Mouse (Mus musculus) embryonic facial prominence, embryonic 15.5 days (tissue): ENCODE measurements at regions not wholly inside any gene's neighbourhood (a gene's known extent, or its start where the extent isn't known, plus 50 kb on each side); places are given as distances from the start of the nearest gene placed in this dataset.

ENCODE experiments used
- ATAC-seq: fragments of 200-750 bp; cut with Nextera tagmentation; 2 replicates; pipeline ENCODE4 v1.8.0; 2017; ENCODE audit warnings: low read depth, moderate TSS enrichment; ENCODE audit not compliant: insufficient number of reproducible peaks, low FRiP score, low TSS enrichment
- H3K27ac ChIP-seq: fragments of 300-500 bp; sonication (generic); replicated peaks from 2 replicates; pipeline ENCODE4 v1.5.1; 2015; ENCODE audit warnings: mild to moderate bottlenecking, inconsistent platforms
- H3K27me3 ChIP-seq: fragments of 300-500 bp; sonication (generic); 2 replicates; pipeline ENCODE4 v1.6.1; 2015; ENCODE audit warnings: inconsistent platforms
- H3K36me3 ChIP-seq: fragments of 300-500 bp; sonication (generic); 2 replicates; pipeline ENCODE4 v1.6.1; 2015; ENCODE audit warnings: mild to moderate bottlenecking, inconsistent platforms
- H3K4me1 ChIP-seq: fragments of 300-500 bp; sonication (generic); 2 replicates; pipeline ENCODE4 v1.6.1; 2015; ENCODE audit warnings: inconsistent platforms
- H3K4me2 ChIP-seq: fragments of 300-500 bp; sonication (generic); replicated peaks from 2 replicates; pipeline ENCODE4 v1.6.1; 2015; ENCODE audit warnings: mild to moderate bottlenecking, inconsistent platforms
- H3K4me3 ChIP-seq: fragments of 300-500 bp; sonication (generic); replicated peaks from 2 replicates; pipeline ENCODE4 v1.5.1; 2015; ENCODE audit warnings: mild to moderate bottlenecking, inconsistent platforms
- H3K9ac ChIP-seq: fragments of 300-500 bp; sonication (generic); 2 replicates; pipeline ENCODE4 v1.6.1; 2015; ENCODE audit warnings: inconsistent platforms
- H3K9me3 ChIP-seq: fragments of 300-500 bp; sonication (generic); replicated peaks from 2 replicates; pipeline ENCODE4 v1.6.1; 2016; ENCODE audit warnings: inconsistent platforms
- WGBS: fragments of 180-500 bp; shearing (Covaris S2); methylation state at CpG from one replicate; pipeline ENCODE4 v1.1.7; 2015; 5-methylcytosine and 5-hydroxymethylcytosine counted together

DNA sequence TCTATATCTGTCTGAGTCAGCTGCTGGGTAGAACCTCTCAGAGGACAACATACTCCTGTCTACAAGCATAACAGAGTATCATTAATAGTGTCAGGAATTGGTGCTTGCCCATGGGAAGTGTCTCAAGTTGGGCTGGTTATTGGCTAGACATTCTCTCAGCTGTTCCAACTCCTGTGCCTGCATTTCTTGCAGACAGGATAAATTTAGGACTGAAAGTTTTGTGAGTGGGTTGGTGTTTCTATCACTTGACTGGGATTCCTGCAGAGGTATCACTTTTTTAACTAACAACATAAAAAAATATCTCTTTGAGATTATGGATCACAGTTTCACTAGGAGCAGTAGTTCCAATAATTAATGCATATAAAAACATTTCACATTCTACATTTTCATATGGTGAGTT lies 1454.4 kb downstream of the Efnb2 start:
- Histone ChIP-seq H3K9me3 (no peaks in the 10 kb centered on the region), H3K4me2 (no peak overlapping the region), H3K4me1 (no peaks in the 10 kb centered on the region), H3K27ac (no peak overlapping the region), H3K27me3 (no peaks in the 10 kb centered on the region), H3K9ac (no peak overlapping the region), H3K36me3 (no peaks in the 10 kb centered on the region), H3K4me3 (no peak overlapping the region)
- no peak for ATAC-seq

DNA sequence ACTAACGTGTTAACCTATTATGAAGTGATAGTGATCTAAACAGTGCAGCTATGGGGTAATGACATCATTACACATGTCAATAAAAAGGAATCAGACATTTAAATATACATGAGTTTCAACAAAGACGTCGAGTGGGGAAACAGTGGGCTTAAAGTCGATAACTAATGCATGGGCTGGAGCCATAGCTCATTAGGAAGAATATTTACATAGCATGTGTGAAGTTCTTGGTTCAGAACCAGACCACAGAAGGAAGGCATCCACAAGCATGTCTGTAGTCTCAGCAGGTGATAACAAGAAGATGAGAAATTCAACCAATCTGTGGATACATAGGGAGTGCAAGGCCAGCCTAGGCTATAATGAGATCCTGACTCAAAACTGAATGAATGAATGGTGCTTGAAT lies 1456.0 kb downstream of the Efnb2 start:
- 77% methylated on average over 4 of the region's 4 CpGs for WGBS
- no peaks in the 10 kb centered on the region for H3K9me3 ChIP-seq
- no peak overlapping the region for H3K9ac ChIP-seq
- no peaks in the 10 kb centered on the region for H3K4me1 ChIP-seq
- H3K4me3 ChIP-seq: no peak overlapping the region
- H3K27ac ChIP-seq: no peak overlapping the region
- no peak for ATAC-seq
- H3K36me3 ChIP-seq: no peaks in the 10 kb centered on the region
- H3K4me2 ChIP-seq: no peak overlapping the region
- no peaks in the 10 kb centered on the region for H3K27me3 ChIP-seq

DNA sequence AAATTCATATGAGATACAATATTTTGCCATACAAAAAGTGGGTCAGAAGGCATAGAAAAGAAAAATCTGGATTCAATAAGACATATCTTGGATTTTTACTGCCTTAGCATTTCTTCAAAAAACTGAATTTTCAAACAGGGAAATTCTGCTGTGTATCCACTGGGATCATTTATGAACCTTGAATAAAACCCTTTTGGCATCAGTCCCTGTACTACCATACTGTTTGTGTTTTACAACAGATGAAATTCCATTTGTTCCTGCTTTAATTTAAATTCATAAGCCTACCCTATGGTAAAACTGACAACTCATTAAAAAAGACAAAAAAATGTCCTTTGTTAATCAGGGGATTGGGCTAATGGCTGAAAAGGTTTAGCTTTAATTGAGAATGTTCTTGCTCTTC lies 1470.3 kb downstream of the Efnb2 start:
- no peak for ATAC-seq

DNA sequence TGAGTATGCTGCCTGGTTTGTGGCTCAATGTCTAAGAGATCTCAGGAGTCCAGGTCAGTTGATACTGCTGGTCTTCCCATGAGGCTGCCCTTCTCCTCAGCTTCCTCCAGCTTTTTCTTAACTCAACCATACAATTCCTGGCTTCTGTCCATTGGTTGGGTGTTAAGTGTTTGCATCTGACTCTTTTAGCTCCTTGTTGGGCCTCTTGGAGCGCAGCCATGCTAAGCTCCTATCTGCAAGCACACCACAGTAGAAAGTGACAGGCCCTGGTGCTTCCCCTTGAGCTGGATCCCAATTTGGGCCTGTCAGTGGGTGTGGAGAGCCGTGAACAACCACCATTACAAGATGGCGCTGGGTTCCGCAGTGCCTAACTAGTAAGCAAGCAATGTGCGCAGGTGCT lies 1497.7 kb downstream of the Efnb2 start:
- Histone ChIP-seq H3K4me1 (no peaks in the 10 kb centered on the region), H3K4me2 (no peak overlapping the region), H3K9ac (no peak overlapping the region), H3K27ac (no peak overlapping the region), H3K27me3 (no peaks in the 10 kb centered on the region), H3K36me3 (no peaks in the 10 kb centered on the region), H3K9me3 (no peaks in the 10 kb centered on the region), H3K4me3 (no peak overlapping the region)
- ATAC-seq: no peak
- WGBS: 94% methylated on average over 5 of the region's 5 CpGs

More for the DNA sequence above, 1470.3 kb downstream of the Efnb2 start:
- H3K9me3 ChIP-seq: no peaks in the 10 kb centered on the region
- no peak overlapping the region for H3K27ac ChIP-seq
- H3K36me3 ChIP-seq: no peaks in the 10 kb centered on the region
- H3K4me1 ChIP-seq: no peaks in the 10 kb centered on the region
- no peak overlapping the region for H3K4me3 ChIP-seq
- no peaks in the 10 kb centered on the region for H3K27me3 ChIP-seq
- no peak overlapping the region for H3K4me2 ChIP-seq
- H3K9ac ChIP-seq: no peak overlapping the region

DNA sequence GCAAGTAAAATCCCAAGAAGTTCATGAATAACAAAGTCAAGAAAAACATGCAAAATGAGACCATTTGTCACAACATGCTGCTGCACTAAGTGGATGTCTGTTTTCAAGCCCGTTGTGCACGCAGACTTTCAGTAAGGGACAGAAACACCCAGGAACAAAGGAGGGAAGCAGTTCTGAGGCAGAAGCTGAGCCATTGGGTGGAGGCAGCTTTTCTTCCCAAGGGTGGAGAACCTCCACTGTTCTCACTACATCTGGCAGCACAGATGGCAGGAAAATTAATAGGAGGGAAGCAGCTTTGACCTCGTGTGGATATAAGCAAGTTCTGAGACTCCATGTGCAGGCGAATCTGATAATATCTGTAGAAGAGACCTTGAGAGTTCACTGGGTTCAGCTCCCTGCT lies 1529.3 kb downstream of the Efnb2 start:
- WGBS: 33% methylated on average over 4 of the region's 4 CpGs
- Histone ChIP-seq H3K4me1 (no peaks in the 10 kb centered on the region), H3K4me2 (no peak overlapping the region), H3K9ac (no peak overlapping the region), H3K27me3 (no peaks in the 10 kb centered on the region), H3K4me3 (no peak overlapping the region), H3K36me3 (no peaks in the 10 kb centered on the region), H3K27ac (no peak overlapping the region), H3K9me3 (no peaks in the 10 kb centered on the region)
- no peak for ATAC-seq

DNA sequence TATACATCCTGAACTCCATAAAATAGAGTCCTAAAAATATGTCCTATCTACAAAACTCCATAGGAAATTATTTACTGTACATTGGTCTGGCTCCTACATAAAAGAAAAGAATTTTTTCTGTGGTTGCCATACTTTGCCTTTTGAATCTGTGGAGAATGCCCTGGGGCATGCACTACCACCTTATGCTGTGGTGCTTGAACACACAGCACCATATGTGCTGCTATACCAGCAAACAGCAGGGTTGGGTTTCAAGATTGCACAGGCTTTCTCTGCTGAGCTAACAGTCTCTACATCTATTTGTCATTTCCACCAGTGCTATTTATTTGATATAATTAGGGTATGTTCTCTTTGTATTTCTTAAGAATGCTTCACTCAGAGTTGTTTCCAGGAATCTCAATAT lies 1552.2 kb downstream of the Efnb2 start:
- H3K27me3 ChIP-seq: no peaks in the 10 kb centered on the region
- no peaks in the 10 kb centered on the region for H3K9me3 ChIP-seq
- H3K4me1 ChIP-seq: no peaks in the 10 kb centered on the region
- no peak overlapping the region for H3K4me2 ChIP-seq
- no peaks in the 10 kb centered on the region for H3K36me3 ChIP-seq
- no peak overlapping the region for H3K9ac ChIP-seq
- no peak for ATAC-seq
- no peak overlapping the region for H3K27ac ChIP-seq
- H3K4me3 ChIP-seq: no peak overlapping the region

DNA sequence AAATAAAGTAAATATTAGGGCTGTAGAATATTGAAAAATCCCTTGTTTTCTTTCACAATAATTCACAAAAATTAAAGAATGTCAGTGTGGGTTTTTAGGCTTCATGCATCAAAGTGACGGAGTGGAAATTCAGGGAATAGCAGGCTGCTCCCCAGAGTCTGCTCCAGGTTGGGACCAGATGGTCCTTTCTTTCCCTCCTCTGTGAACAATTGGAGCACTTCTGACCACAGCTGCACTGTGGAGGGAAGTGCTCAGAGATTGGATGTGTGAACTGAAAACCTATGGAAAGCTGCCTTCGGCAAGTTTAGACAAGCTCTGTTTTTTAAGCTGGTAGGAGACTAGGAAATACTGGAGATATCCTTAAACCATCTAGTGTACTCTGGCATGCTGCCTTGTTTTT lies 1563.5 kb downstream of the Efnb2 start:
- ATAC-seq: no peak
- Histone ChIP-seq H3K4me1 (no peaks in the 10 kb centered on the region), H3K27ac (no peak overlapping the region)

DNA sequence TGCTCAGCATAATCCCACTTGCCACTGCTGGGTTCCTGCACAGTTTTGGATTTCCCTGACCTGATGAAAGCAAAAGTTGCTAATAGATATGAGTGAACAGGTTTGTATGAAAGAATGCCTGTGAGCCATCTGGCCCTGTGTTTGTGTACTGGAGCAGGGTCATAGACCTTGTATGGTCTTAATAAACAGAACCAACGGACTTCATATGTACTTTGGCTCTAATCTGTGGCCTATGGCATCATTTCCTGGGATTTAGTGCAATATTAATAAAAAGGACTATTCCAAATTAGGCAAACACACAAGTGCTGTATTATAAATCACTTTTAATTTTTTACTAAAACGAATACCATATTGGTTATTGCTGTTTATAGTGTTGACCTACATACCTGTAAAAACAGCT lies 1568.2 kb downstream of the Efnb2 start:
- Histone ChIP-seq H3K4me1 (no peaks in the 10 kb centered on the region), H3K9me3 (no peaks in the 10 kb centered on the region), H3K4me2 (no peak overlapping the region), H3K27ac (no peak overlapping the region), H3K27me3 (no peaks in the 10 kb centered on the region), H3K36me3 (no peaks in the 10 kb centered on the region), H3K4me3 (no peak overlapping the region), H3K9ac (no peak overlapping the region)
- no peak for ATAC-seq
- WGBS: 49% methylated on average over 2 of the region's 2 CpGs

More for the DNA sequence above, 1563.5 kb downstream of the Efnb2 start:
- Histone ChIP-seq H3K9ac (no peak overlapping the region), H3K4me3 (no peak overlapping the region), H3K27me3 (no peaks in the 10 kb centered on the region), H3K36me3 (no peaks in the 10 kb centered on the region), H3K4me2 (no peak overlapping the region), H3K9me3 (no peaks in the 10 kb centered on the region)
- 43% methylated on average over 2 of the region's 2 CpGs for WGBS

DNA sequence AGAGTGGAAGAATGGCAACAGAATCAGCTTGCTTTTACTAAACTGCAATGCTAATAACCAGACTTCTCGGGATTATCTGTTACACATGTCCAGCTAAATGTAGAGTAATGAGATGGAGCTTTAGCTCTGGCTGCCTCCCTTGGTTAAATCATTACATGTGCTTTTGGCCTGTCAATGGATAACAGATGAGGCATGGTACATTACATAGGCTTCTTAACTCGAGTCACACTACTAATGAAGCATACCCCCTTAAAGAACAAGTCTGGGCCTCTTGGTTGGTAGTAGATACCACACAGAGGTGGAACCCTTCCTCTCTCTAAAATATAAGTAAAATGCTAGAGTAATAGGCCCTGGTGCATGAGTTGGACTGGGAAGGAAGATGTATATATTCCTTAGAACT lies 1572.9 kb downstream of the Efnb2 start:
- Histone ChIP-seq H3K4me3 (no peak overlapping the region), H3K27me3 (no peaks in the 10 kb centered on the region), H3K4me2 (no peak overlapping the region), H3K27ac (no peak overlapping the region), H3K36me3 (no peaks in the 10 kb centered on the region), H3K9me3 (no peaks in the 10 kb centered on the region), H3K4me1 (no peaks in the 10 kb centered on the region), H3K9ac (no peak overlapping the region)
- 25% methylated on average over 2 of the region's 2 CpGs for WGBS
- no peak for ATAC-seq

DNA sequence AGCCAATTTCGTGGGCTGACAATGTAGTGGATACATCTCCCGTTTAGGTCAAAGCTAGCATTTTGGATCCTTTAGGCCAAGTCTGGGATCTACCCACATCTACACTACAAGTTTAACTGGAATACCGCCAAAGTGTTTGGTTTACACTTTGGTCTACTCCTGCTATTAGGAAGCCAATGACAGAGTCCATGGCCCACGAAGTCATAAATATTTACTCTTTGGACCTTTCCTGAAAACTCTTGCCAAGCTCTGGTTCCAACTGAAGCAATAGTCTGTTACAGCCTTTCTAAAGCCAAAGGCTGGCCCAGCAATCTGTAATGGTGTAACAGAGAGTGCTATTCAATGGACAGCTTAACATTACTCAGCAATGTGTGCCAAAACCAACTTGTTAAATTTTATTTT lies 1600.8 kb downstream of the Efnb2 start:
- Histone ChIP-seq H3K27me3 (no peaks in the 10 kb centered on the region), H3K9ac (no peak overlapping the region), H3K4me2 (no peak overlapping the region), H3K36me3 (no peaks in the 10 kb centered on the region), H3K4me1 (no peaks in the 10 kb centered on the region), H3K4me3 (no peak overlapping the region), H3K27ac (no peak overlapping the region), H3K9me3 (no peaks in the 10 kb centered on the region)
- WGBS: 70% methylated on average over 4 of the region's 4 CpGs
- ATAC-seq: peak; percentile 51; the same call in 1 of the 2 replicates

DNA sequence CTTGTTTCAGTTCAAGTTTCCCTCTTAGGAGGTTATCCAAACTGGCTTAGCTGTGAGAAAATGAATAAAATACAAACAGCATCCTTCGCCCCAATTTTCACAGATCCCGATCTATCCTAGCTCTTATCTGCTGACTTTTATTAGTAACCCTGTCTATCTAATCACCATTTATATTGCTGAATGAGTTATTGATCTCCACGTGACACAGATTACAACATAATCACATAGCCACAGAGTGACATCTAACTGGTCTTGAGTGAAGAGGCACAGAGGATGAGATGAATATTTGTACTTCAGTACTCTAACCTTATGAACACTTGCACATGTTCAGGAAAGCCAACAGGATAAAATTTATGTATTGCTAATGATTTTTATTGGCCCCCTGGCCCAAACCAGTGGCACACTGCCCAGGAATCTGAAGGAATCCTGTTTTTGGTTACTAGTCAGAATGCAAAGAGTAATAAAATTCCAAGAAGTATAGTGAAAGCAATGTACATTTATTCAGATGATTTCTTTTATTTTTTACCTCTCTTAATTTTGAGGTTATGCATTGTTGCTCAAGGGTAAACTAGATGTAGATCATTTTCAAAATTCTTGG lies 1634.7 kb downstream of the Efnb2 start:
- no peak for ATAC-seq
- Histone ChIP-seq H3K4me2 (no peak overlapping the region), H3K9ac (no peak overlapping the region), H3K9me3 (no peaks in the 10 kb centered on the region), H3K36me3 (no peaks in the 10 kb centered on the region), H3K4me3 (no peak overlapping the region), H3K4me1 (no peaks in the 10 kb centered on the region), H3K27me3 (no peaks in the 10 kb centered on the region), H3K27ac (no peak overlapping the region)
- WGBS: 71% methylated on average over 3 of the region's 3 CpGs

DNA sequence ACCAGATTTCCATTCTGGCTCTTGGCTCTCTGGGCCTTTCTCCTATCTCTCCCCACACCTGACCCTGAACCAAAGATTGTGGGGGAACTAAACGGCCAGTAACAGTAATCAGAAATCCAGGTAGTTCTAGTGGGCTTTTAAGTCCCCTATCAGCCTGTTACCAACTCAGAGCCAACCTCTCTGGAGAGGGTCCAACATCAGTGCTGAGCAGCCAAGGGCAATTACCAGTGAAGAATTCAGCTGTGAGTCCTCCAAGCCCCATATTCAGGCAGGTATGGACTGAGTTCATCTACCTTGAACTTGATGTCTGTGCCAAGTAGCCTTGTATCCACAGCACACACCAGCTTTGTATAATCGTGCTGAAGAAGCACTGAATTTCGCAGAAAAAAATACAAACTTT lies 1636.7 kb downstream of the Efnb2 start:
- Histone ChIP-seq H3K27me3 (no peaks in the 10 kb centered on the region), H3K9ac (no peak overlapping the region), H3K4me2 (no peak overlapping the region), H3K27ac (no peak overlapping the region), H3K4me3 (no peak overlapping the region), H3K36me3 (no peaks in the 10 kb centered on the region), H3K9me3 (no peaks in the 10 kb centered on the region), H3K4me1 (no peaks in the 10 kb centered on the region)
- WGBS: 88% methylated on average over 3 of the region's 3 CpGs
- ATAC-seq: no peak
